Comparison of ENCODE assay signal across 10 mouse cellular contexts in the genomic region with DNA sequence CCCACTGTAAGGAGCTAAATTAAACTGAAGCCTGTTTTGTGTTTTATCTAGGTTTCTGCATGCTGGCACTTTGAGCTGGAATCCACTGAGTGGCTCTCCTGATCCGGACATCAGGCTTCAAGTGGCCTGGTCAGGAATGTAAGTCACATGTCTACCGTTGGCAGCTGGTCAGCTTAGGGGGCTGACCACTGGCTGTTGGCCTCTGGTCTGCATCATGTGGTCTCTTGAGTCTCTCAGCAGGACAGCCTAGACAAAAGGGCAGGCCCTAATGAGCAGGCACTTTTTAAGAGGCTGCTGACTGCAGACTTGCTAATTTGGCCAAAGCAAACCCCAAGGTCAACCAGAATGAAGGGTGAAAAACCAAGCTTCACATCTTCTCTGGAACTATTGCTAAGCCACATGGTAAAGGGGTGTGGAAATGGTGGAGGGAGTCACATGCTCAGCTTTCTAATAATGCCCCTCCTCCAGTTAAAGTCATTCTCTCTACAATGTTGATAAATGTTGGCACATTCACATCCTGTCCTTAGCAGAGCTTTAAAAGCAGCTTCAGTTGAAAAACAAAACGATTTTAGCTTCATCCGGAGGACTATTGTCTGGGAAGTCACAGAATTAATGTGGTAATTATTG.
A peak's percentile ranks its signal among the peaks of the same experiment; 100 is the strongest.
DNase-seq lines count a peak whose midpoint lies in the region; ATAC-seq and TF ChIP-seq lines count a peak whose summit lies in the region.
"Had no signal": no experiment of that assay in that cellular context is flagged by ENCODE, and none has a peak within 500 bp of the region (broad histone marks: within the 10 kb centered on the region; RNA-seq: fewer than 3 reads in every experiment).

No protein-coding gene starts in this region.

- WGBS in hindbrain, postnatal 0 days, result 50% methylated on average over 4 of the region's 4 CpGs
- 61% methylated on average over 4 of the region's 4 CpGs for WGBS in hindbrain, embryonic 12.5 days
- WGBS in heart, embryonic 14.5 days, result 28% methylated on average over 4 of the region's 4 CpGs

- no peaks in the 10 kb centered on the region for H3K4me1 ChIP-seq in hindbrain, postnatal 0 days (ENCODE audit: insufficient read depth, low read length)
- no peaks in the 10 kb centered on the region for H3K4me1 ChIP-seq in hindbrain, embryonic 12.5 days
- peaks cover 2 to 9% of the 10 kb centered on the region in 2 experiments for H3K4me1 ChIP-seq in heart, embryonic 14.5 days (ENCODE audit: control insufficient read depth in 2 of 2, insufficient read depth in 2 of 2, low read length in 2 of 2)
- H3K4me1 ChIP-seq: liver, embryonic 13.5 days had no signal

- ATAC-seq in hindbrain, postnatal 0 days, result peak; percentile 85
- no peak for ATAC-seq in hindbrain, embryonic 12.5 days (ENCODE audit: low FRiP score)
- ATAC-seq in heart, embryonic 14.5 days (ENCODE audit: insufficient number of reproducible peaks, insufficient read depth, low FRiP score, low read depth), result peak; percentile 96

- no peaks in the 10 kb centered on the region for H3K36me3 ChIP-seq in hindbrain, postnatal 0 days (ENCODE audit: insufficient read depth, low read length)
- H3K36me3 ChIP-seq in hindbrain, embryonic 12.5 days, result no peaks in the 10 kb centered on the region
- no peaks in the 10 kb centered on the region for H3K36me3 ChIP-seq in heart, embryonic 14.5 days (ENCODE audit: control insufficient read depth, insufficient read depth, low read length)
- H3K36me3 ChIP-seq: liver, embryonic 13.5 days had no signal

- H3K4me2 ChIP-seq in hindbrain, postnatal 0 days (ENCODE audit: low read depth, low read length), result no peak overlapping the region
- no peak overlapping the region for H3K4me2 ChIP-seq in hindbrain, embryonic 12.5 days (replicated peaks)
- H3K4me2 ChIP-seq in heart, embryonic 14.5 days (ENCODE audit: low read length), result no peak overlapping the region
- H3K4me2 ChIP-seq: liver, embryonic 13.5 days had no signal

- no peak overlapping the region for H3K9ac ChIP-seq in hindbrain, postnatal 0 days (replicated peaks; ENCODE audit: low read length)
- no peak overlapping the region for H3K9ac ChIP-seq in hindbrain, embryonic 12.5 days
- no peak overlapping the region for H3K9ac ChIP-seq in heart, embryonic 14.5 days (ENCODE audit: low read length)
- H3K9ac ChIP-seq: liver, embryonic 13.5 days had no signal

- no peak overlapping the region for H3K27ac ChIP-seq in hindbrain, postnatal 0 days
- H3K27ac ChIP-seq in hindbrain, embryonic 12.5 days, result no peak overlapping the region
- H3K27ac ChIP-seq in heart, embryonic 14.5 days (replicated peaks in 1 of 2; ENCODE audit: control insufficient read depth in 1 of 2, insufficient read depth in 1 of 2, low read depth in 2 of 2, low read length in 2 of 2), result peak overlapping the region; percentile 42 to 66; a peak in 3 of 4 replicates
- H3K27ac ChIP-seq: liver, embryonic 13.5 days had no signal

- DNase-seq in hindbrain, postnatal 0 days (ENCODE audit: low spot score), result peak; percentile 75
- peak; percentile 8 to 19 for DNase-seq in cerebellum, postnatal 36 days
- peak; percentile 43 to 50 for DNase-seq in layer of hippocampus, postnatal 36 days
- peak; percentile 56 for DNase-seq in retina, embryonic 14.5 days (ENCODE audit: low spot score)
- no peak for DNase-seq in neural tube, embryonic 10.5 days (ENCODE audit: extremely low spot score, low spot score)
- DNase-seq in B cell, adult 2 months, result no peak
- DNase-seq: liver, embryonic 13.5 days had no signal

- peak; percentile 27; the same call in 1 of the 2 replicates for TF ChIP-seq CTCF in hindbrain, postnatal 0 days (IDR thresholded peaks at IDR 0.05; ENCODE audit: low read depth)

- no peaks in the 10 kb centered on the region for H3K9me3 ChIP-seq in hindbrain, postnatal 0 days (ENCODE audit: low read length)
- H3K9me3 ChIP-seq in hindbrain, embryonic 12.5 days (replicated peaks), result no peaks in the 10 kb centered on the region
- no peaks in the 10 kb centered on the region for H3K9me3 ChIP-seq in heart, embryonic 14.5 days (ENCODE audit: control insufficient read depth, low read length)
- H3K9me3 ChIP-seq: liver, embryonic 13.5 days had no signal

- no peak overlapping the region for H3K4me3 ChIP-seq in hindbrain, postnatal 0 days (ENCODE audit: low read length)
- no peak overlapping the region for H3K4me3 ChIP-seq in hindbrain, embryonic 12.5 days
- no peak overlapping the region for H3K4me3 ChIP-seq in heart, embryonic 14.5 days (ENCODE audit: control insufficient read depth in 1 of 2, insufficient read depth in 1 of 2, low read depth in 1 of 2, low read length in 2 of 2)
- H3K4me3 ChIP-seq: liver, embryonic 13.5 days had no signal

- H3K27me3 ChIP-seq in hindbrain, postnatal 0 days (ENCODE audit: insufficient read depth, low read length), result no peaks in the 10 kb centered on the region
- no peaks in the 10 kb centered on the region for H3K27me3 ChIP-seq in hindbrain, embryonic 12.5 days
- H3K27me3 ChIP-seq in heart, embryonic 14.5 days (ENCODE audit: control insufficient read depth, insufficient read depth, low read length), result no peaks in the 10 kb centered on the region
- H3K27me3 ChIP-seq: CH12.LX; liver, embryonic 13.5 days had no signal

Comparison
In these comparisons a context has a peak if more than half of its experiments do, and no peak if none do; other contexts are left out.
1. DNase-seq: peak in hindbrain, postnatal 0 days (single experiment), cerebellum, postnatal 36 days (2 of 2), layer of hippocampus, postnatal 36 days (2 of 2) and retina, embryonic 14.5 days (single experiment); none in neural tube, embryonic 10.5 days (single experiment) and B cell, adult 2 months (0 of 2).
2. H3K27ac ChIP-seq: peak in heart, embryonic 14.5 days (2 of 2); none in hindbrain, postnatal 0 days (single experiment) and hindbrain, embryonic 12.5 days (single experiment).